8 mouse cellular contexts compared by ENCODE assay signal in genomic region chr11:107529320-107529719, GRCm38 (mm10). TPM values are rescaled to one million over a fixed set of nuclear protein-coding genes. Genes with fewer than 3 reads are reported as not detected.
DNase-seq lines count a peak whose midpoint lies in the region; ATAC-seq and TF ChIP-seq lines count a peak whose summit lies in the region.

No protein-coding gene starts in this region.

- no peak for TF ChIP-seq POLR2A in kidney, adult 2 months (IDR thresholded peaks at IDR 0.05; ENCODE audit: low read depth, low read length)

- no peak overlapping the region for H3K9ac ChIP-seq in lung, embryonic 15.5 days
- H3K9ac ChIP-seq in embryonic facial prominence, embryonic 12.5 days = no peak overlapping the region
- H3K9ac ChIP-seq in midbrain, embryonic 14.5 days (replicated peaks; ENCODE audit: low read length) = no peak overlapping the region
- no peak overlapping the region for H3K9ac ChIP-seq in forebrain, embryonic 13.5 days

- DNase-seq in lung, adult 18-20 months = no peak
- DNase-seq in kidney, adult 2 months = peak; percentile 79
- peak; percentile 21 for DNase-seq in lung, postnatal 25 days (ENCODE audit: low spot score)
- DNase-seq in midbrain, embryonic 14.5 days = no peak
- no peak for DNase-seq in gastrocnemius, postnatal 4 days (ENCODE audit: low spot score in 2 of 2)

- no peaks in the 10 kb centered on the region for H3K36me3 ChIP-seq in lung, embryonic 15.5 days
- no peaks in the 10 kb centered on the region for H3K36me3 ChIP-seq in embryonic facial prominence, embryonic 12.5 days
- no peaks in the 10 kb centered on the region for H3K36me3 ChIP-seq in kidney, adult 2 months (ENCODE audit: control insufficient read depth, insufficient read depth, low read length)
- H3K36me3 ChIP-seq in midbrain, embryonic 14.5 days (ENCODE audit: control insufficient read depth, insufficient read depth, low read length) = no peaks in the 10 kb centered on the region
- no peaks in the 10 kb centered on the region for H3K36me3 ChIP-seq in forebrain, embryonic 13.5 days (ENCODE audit: poor library complexity, severe bottlenecking)

- ATAC-seq in lung, embryonic 15.5 days (ENCODE audit: borderline replicate concordance, extremely low read depth, low FRiP score, low TSS enrichment) = peak; percentile 64; the same call in 1 of the 2 replicates
- ATAC-seq in embryonic facial prominence, embryonic 12.5 days (ENCODE audit: insufficient number of reproducible peaks, insufficient read depth, low FRiP score, low TSS enrichment) = no peak
- no peak for ATAC-seq in midbrain, embryonic 14.5 days (ENCODE audit: low FRiP score, low TSS enrichment)
- ATAC-seq in forebrain, embryonic 13.5 days = no peak

- 47% methylated on average over 8 of the region's 8 CpGs for WGBS in lung, embryonic 15.5 days
- 27% methylated on average over 8 of the region's 8 CpGs for WGBS in embryonic facial prominence, embryonic 12.5 days
- WGBS in kidney, adult 2 months = 49% methylated on average over 8 of the region's 8 CpGs
- 45% methylated on average over 8 of the region's 8 CpGs for WGBS in midbrain, embryonic 14.5 days
- WGBS in forebrain, embryonic 13.5 days = 52% methylated on average over 8 of the region's 8 CpGs

- no peak overlapping the region for H3K4me2 ChIP-seq in lung, embryonic 15.5 days
- H3K4me2 ChIP-seq in embryonic facial prominence, embryonic 12.5 days (replicated peaks) = no peak overlapping the region
- H3K4me2 ChIP-seq in midbrain, embryonic 14.5 days (ENCODE audit: low read length) = no peak overlapping the region
- no peak overlapping the region for H3K4me2 ChIP-seq in forebrain, embryonic 13.5 days

- H3K4me3 ChIP-seq in lung, embryonic 15.5 days = no peak overlapping the region
- no peak overlapping the region for H3K4me3 ChIP-seq in embryonic facial prominence, embryonic 12.5 days
- no peak overlapping the region for H3K4me3 ChIP-seq in kidney, adult 2 months (ENCODE audit: insufficient read depth, low read depth, low read length)
- H3K4me3 ChIP-seq in midbrain, embryonic 14.5 days (replicated peaks; ENCODE audit: low read depth, low read length) = no peak overlapping the region
- no peak overlapping the region for H3K4me3 ChIP-seq in forebrain, embryonic 13.5 days

- peaks cover 6% of the 10 kb centered on the region; the same call in 1 of the 2 replicates for H3K4me1 ChIP-seq in lung, embryonic 15.5 days
- H3K4me1 ChIP-seq in embryonic facial prominence, embryonic 12.5 days = no peaks in the 10 kb centered on the region
- no peaks in the 10 kb centered on the region for H3K4me1 ChIP-seq in kidney, adult 2 months (ENCODE audit: control insufficient read depth, insufficient read depth, low read length)
- no peaks in the 10 kb centered on the region for H3K4me1 ChIP-seq in midbrain, embryonic 14.5 days (ENCODE audit: control insufficient read depth, insufficient read depth, low read length)
- no peaks in the 10 kb centered on the region for H3K4me1 ChIP-seq in forebrain, embryonic 13.5 days

- no peaks in the 10 kb centered on the region for H3K27me3 ChIP-seq in lung, embryonic 15.5 days
- no peaks in the 10 kb centered on the region for H3K27me3 ChIP-seq in embryonic facial prominence, embryonic 12.5 days
- H3K27me3 ChIP-seq in kidney, adult 2 months (replicated peaks; ENCODE audit: control insufficient read depth, insufficient read depth, low read length) = no peaks in the 10 kb centered on the region
- H3K27me3 ChIP-seq in midbrain, embryonic 14.5 days (ENCODE audit: control insufficient read depth, insufficient read depth, low read length) = no peaks in the 10 kb centered on the region
- H3K27me3 ChIP-seq in forebrain, embryonic 13.5 days = no peaks in the 10 kb centered on the region

- no peaks in the 10 kb centered on the region for H3K9me3 ChIP-seq in lung, embryonic 15.5 days
- H3K9me3 ChIP-seq in embryonic facial prominence, embryonic 12.5 days = no peaks in the 10 kb centered on the region
- no peaks in the 10 kb centered on the region for H3K9me3 ChIP-seq in midbrain, embryonic 14.5 days (ENCODE audit: control insufficient read depth, low read length)
- H3K9me3 ChIP-seq in forebrain, embryonic 13.5 days (replicated peaks) = no peaks in the 10 kb centered on the region

- no peak for TF ChIP-seq CTCF in kidney, adult 2 months (conservative IDR thresholded peaks at IDR 0.05; ENCODE audit: insufficient read depth, insufficient read length, low read depth, low read length)

- 0 out of 2 replicates have a peak overlapping the region, but pooled peaks have one; percentile 6 for H3K27ac ChIP-seq in lung, embryonic 15.5 days
- 0 out of 2 replicates have a peak overlapping the region, but pooled peaks have one; percentile 46 for H3K27ac ChIP-seq in embryonic facial prominence, embryonic 12.5 days
- peak overlapping the region; percentile 33; the same call in 1 of the 2 replicates for H3K27ac ChIP-seq in kidney, adult 2 months (ENCODE audit: insufficient read depth, low read depth, low read length)
- no peak overlapping the region for H3K27ac ChIP-seq in midbrain, embryonic 14.5 days (replicated peaks; ENCODE audit: low read depth, low read length)
- no peak overlapping the region for H3K27ac ChIP-seq in forebrain, embryonic 13.5 days

RNA-seq across cellular contexts. Expression of gene Helz, which starts 18.4 kb away (rescaled TPM):
- polyA plus RNA-seq in lung, embryonic 15.5 days (2015; fragmentation: Nextera tagmentation; extraction: Ambion mirVana) = 17.1 and 20.2 TPM in 2 replicates
- polyA plus RNA-seq in embryonic facial prominence, embryonic 12.5 days (2016; fragmentation: Nextera tagmentation; extraction: Ambion mirVana) = 19.7 and 20.5 TPM in 2 replicates
- 16.3 and 18.8 TPM in 2 replicates for polyA plus RNA-seq in kidney, adult 2 months (2012; rRNA removed)
- polyA plus RNA-seq in midbrain, embryonic 14.5 days (2014; fragmentation: Nextera tagmentation; extraction: Ambion mirVana) = 17.8 and 23.4 TPM in 2 replicates
- 15.6 and 15.9 TPM in 2 replicates for polyA plus RNA-seq in forebrain, embryonic 13.5 days (2015; fragmentation: Nextera tagmentation; extraction: Ambion mirVana)
- total RNA-seq in gastrocnemius, postnatal 4 days (2021) = 10 to 100 TPM; 26.1 to 28.8 TPM

RNA-seq across cellular contexts. Expression of gene Psmd12, which starts 50.0 kb away (rescaled TPM):
- polyA plus RNA-seq in lung, embryonic 15.5 days (2015; fragmentation: Nextera tagmentation; extraction: Ambion mirVana) = 166 and 178 TPM in 2 replicates
- 170 and 181 TPM in 2 replicates for polyA plus RNA-seq in embryonic facial prominence, embryonic 12.5 days (2016; fragmentation: Nextera tagmentation; extraction: Ambion mirVana)
- 15.1 and 19.9 TPM in 2 replicates for polyA plus RNA-seq in kidney, adult 2 months (2012; rRNA removed)
- 143 and 177 TPM in 2 replicates for polyA plus RNA-seq in midbrain, embryonic 14.5 days (2014; fragmentation: Nextera tagmentation; extraction: Ambion mirVana)
- polyA plus RNA-seq in forebrain, embryonic 13.5 days (2015; fragmentation: Nextera tagmentation; extraction: Ambion mirVana) = 171 and 174 TPM in 2 replicates
- 100 to 1,000 TPM in 1 of 2 experiments, 10 to 100 TPM in 1; 83.7 to 107 TPM for total RNA-seq in gastrocnemius, postnatal 4 days (2021)

RNA-seq across cellular contexts. Expression of gene Pitpnc1, which starts 58.8 kb away (rescaled TPM):
- polyA plus RNA-seq in lung, embryonic 15.5 days (2015; fragmentation: Nextera tagmentation; extraction: Ambion mirVana) = 15.9 and 16.7 TPM in 2 replicates
- 36.3 and 41.6 TPM in 2 replicates for polyA plus RNA-seq in embryonic facial prominence, embryonic 12.5 days (2016; fragmentation: Nextera tagmentation; extraction: Ambion mirVana)
- polyA plus RNA-seq in kidney, adult 2 months (2012; rRNA removed) = 15.0 and 18.5 TPM in 2 replicates
- polyA plus RNA-seq in midbrain, embryonic 14.5 days (2014; fragmentation: Nextera tagmentation; extraction: Ambion mirVana) = 32.8 and 42.1 TPM in 2 replicates
- 35.6 and 36.1 TPM in 2 replicates for polyA plus RNA-seq in forebrain, embryonic 13.5 days (2015; fragmentation: Nextera tagmentation; extraction: Ambion mirVana)
- total RNA-seq in gastrocnemius, postnatal 4 days (2021) = 10 to 100 TPM; 53.0 to 58.2 TPM

Comparison
In these comparisons a context has a peak if more than half of its experiments do, and no peak if none do; other contexts are left out.
1. DNase-seq: peak in kidney, adult 2 months (single experiment) and lung, postnatal 25 days (single experiment); none in lung, adult 18-20 months (0 of 2), midbrain, embryonic 14.5 days (single experiment) and gastrocnemius, postnatal 4 days (0 of 2).
2. H3K27ac ChIP-seq: peak in lung, embryonic 15.5 days (single experiment), embryonic facial prominence, embryonic 12.5 days (single experiment) and kidney, adult 2 months (single experiment); none in midbrain, embryonic 14.5 days (single experiment) and forebrain, embryonic 13.5 days (single experiment).